Mouse (Mus musculus) cerebellum, adult 11 months (tissue): ENCODE measurements at regions not wholly inside any gene's neighbourhood (a gene's known extent, or its start where the extent isn't known, plus 50 kb on each side); places are given as distances from the start of the nearest gene placed in this dataset.
A peak's percentile ranks its signal among the peaks of the same experiment; 100 is the strongest.

Source experiments
- DNase-seq: peaks from one replicate; pipeline ENCODE4 v3.0.0; 2022

GRCm38 (mm10) chr2:128408718-128409117 is 182.3 kb upstream of the Spdye4c start:
- no peak for DNase-seq

- peak; percentile 6 for DNase-seq
These were observed 178.7 kb upstream of the Spdye4c start for GRCm38 (mm10) chr2:128412352-128412751.

DNA sequence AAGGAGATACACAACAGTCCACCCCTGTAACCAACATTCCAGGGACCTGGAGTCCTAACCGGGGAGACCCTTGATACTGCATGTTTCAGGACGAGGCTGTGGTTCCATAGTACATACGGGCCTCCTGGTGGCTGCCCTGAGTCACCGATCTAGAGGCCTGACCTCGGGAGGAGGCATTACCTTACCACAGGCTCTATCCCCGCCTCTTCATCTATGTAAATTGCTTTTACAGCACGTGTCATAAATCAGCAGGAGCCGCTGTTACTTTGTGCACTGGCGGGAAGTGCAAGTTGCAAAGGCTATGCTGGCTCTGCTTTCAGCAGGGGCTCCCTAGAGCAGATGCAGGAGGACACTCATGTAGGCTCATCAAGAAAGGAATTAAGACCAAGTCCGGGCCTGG is 178.0 kb upstream of the Spdye4c start:
- DNase-seq: no peak

GRCm38 (mm10) chr2:128414588-128415240 is 176.3 kb upstream of the Spdye4c start:
- no peak for DNase-seq

GRCm38 (mm10) chr2:128416416-128416815 is 174.6 kb upstream of the Spdye4c start:
- DNase-seq: no peak

DNA sequence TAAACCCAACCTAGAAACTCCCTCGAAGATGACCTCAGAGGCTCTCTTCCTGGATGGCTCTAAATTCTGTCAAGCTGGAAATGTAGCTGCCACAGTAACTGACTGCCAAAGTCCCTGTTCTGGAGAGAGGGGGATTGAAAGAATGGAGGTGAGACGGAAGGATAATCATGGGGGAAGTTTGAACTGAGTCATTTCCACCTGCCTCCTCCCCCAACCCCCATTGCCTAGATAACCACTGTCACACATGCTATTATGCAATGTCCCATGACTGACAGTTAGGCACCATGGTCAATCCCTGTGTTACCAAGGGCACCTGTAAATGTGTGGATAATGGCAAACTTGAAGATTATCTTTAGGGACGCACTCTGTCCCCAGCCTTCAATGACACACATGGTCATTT is 172.0 kb upstream of the Spdye4c start:
- no peak for DNase-seq

DNA sequence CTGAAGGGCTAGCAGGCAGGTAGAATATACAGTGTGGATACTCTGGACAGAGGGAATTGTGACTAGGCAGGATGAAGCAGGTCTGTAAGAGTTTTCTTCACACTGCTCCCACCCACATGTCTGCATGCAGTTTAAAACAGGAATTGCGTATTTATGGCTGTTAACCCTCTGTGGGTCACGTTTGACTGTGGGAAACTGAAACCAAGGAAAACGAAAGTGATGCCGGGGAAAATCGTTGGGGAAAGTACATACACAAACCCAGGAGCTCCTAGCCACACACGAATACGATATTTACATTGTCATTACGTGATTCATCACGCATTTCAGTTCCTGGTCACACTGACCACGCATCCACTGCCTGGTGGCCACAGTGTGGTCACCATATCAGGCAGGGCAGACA is 170.6 kb upstream of the Spdye4c start:
- no peak for DNase-seq

- no peak for DNase-seq
These were observed 168.3 kb upstream of the Spdye4c start for GRCm38 (mm10) chr2:128422677-128423076.

DNA sequence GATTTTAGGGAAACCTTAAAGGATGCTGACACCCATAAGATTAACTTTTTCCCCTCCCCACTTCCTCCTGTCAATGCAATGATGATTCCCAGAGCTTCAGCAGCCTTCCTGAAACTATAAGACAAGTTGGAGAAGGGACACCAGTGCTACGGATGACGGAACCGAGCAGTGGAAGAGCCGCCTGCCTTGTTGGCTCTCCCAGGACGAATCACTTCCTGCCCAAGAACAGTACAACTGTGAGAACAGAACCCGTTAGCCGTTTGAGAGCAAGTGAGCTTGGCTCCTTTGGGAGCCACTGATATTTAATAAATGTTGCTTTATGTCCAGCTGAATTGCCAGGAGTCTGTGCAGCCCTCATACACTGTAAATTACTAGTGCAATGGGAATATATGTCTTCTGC is 166.8 kb upstream of the Spdye4c start:
- no peak for DNase-seq

DNA sequence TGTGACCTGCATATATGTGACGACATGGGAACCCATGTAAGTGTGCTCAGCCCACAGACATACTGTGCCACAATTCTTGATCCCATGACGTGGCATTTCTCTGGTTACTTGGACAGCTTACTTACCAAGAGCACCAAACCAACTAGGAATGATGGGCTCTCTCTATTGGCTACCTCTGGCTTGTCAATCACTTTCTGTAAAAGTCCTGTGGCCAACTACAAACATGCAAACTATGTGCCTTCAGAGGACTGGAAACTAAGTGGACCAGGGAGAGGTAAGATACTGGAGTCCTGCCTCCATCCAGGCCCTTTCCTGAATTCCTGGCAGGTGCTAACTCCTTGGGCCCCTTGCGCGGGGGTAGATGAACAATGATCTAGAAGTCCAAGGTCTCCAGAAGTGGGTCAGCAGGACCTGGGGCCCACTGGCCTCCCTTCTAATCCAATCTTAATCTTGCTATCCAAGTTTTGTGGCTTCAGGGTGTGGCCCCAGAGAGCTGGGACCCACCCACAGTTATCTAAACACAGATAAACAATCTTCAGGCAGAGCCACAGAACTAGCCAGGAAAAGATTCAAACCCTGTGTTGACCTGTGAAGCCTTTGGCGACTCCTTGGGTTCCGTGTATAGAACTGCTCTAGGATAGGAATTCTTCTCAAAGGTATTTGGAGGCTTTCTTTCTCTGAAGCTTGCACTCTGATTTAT is 163.7 kb upstream of the Spdye4c start:
- no peak for DNase-seq

DNA sequence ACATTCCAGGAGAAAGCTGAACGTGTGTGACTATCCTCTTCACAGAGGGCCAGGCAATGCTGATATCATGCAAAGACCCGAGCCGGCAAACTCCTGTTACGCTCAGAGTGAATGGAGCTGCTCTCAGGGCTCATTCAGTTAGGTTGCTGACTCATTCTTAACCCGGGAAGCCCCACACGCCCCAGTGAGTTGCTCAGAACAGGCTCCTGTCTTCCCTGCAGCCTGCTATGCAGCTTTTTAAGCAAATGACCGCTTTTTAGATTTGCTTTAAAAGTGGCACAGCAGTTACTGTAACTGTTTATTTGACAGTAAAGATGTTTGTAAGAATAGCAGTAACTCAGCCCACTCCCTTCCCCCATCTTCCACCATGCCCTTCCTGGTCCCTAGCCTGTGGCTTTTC is 162.9 kb upstream of the Spdye4c start:
- DNase-seq: no peak

- DNase-seq: no peak
These were observed 162.1 kb upstream of the Spdye4c start for GRCm38 (mm10) chr2:128428651-128429633.

DNA sequence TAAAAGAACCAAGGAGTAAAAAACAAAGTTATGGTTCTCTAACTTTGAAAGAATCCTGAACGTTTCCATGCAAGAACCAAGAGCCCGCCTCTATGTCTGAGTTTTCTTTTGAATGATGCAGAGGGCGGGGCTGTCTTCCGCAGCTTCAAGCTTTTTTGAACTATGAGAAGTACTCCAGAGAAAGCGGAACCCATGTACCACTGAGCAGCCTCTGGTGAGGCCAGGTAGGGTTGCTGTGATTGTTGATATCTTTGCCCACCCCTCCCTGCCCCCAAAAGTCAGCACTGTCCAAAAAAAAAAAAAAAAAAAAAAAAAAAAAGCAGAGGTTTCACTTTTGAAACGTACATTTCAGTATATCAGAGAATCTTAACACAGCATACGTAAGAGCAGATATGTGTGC is 161.2 kb upstream of the Spdye4c start:
- no peak for DNase-seq

DNA sequence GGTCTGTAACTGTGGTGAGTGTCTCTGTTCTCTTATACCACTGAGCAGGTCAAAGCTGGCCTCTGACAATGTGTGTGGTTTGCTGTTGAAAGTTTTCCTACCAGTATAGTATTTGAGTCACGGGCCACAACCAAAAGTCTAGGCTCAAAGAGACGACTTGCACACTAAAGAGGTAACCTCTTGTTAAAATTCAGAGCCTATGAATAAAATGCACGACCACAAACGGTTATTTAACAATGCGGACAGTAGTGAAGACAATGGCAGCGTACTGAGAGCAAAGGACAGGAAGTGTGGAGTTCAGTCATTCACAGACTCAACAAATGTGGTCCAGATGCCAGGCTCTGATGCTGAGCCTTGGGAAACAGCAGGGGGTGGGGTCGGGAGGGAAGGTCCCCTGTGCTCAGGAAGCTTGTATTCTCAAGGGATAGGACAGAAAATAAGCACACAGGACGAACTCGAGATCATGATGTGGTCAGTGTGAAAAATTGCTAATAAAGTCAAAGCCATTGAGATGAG is 160.2 kb upstream of the Spdye4c start:
- DNase-seq: no peak

GRCm38 (mm10) chr2:128431751-128432150 is 159.3 kb upstream of the Spdye4c start:
- DNase-seq: no peak

DNA sequence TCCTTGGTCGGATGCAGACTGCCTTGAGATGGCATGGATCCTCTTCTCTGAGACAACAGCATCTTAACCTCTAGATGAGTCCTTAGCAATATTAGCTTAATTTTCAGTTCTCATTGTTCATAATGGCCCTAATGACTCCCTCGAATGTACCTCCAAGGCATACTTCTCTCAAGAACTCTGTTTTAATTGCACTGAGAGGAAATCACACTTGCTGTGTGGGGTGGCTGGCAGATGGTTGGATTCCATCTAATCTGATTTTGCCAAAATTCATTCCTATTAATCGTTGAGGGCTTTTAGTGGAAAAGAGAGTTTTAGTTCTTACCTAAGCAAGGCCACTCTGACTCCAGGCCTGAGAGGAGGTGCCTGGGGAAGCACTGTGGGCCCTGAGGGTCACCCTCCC is 158.3 kb upstream of the Spdye4c start:
- DNase-seq: no peak

GRCm38 (mm10) chr2:128433553-128434081 is 157.4 kb upstream of the Spdye4c start:
- DNase-seq: no peak

- no peak for DNase-seq
These were observed 156.6 kb upstream of the Spdye4c start for GRCm38 (mm10) chr2:128434200-128434977.

DNA sequence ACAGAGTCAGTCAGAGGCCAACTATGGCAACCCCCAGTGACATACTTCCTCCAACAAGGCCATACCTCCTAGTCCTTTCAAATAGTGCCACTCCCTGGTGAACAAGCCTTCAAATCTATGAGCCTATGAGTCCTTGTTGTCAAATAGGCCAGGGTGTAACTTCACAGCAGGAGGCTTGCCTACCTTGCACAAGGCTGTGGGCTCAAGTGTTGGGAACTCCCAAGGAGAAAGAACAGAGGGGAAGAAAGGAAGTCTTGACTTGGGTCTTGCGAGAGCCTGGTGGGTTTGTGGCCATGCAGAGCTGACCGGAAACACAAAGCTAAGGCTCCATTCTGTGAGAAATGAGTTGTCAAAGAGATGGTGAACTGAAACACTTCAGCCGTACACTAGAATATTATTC is 154.6 kb upstream of the Spdye4c start:
- DNase-seq: no peak

DNA sequence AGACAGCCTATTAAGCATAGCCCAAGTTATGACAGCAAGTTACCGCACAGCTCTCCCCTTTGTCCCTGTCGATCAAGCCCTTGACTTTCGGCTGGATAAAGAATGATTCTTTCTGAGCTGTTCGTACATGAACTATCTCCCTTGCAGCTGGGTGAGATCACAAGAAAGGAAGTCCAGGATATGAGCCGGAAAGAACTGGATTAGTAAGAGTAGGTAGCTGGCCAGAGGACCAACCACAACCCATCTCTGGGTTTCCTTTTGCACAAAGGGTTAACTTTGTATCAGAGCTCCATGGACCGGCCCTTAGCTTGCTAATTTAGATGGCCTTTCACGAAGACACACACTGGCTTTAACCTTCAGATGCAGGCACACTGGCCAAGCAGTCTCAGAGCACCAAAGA is 153.3 kb upstream of the Spdye4c start:
- DNase-seq: no peak

DNA sequence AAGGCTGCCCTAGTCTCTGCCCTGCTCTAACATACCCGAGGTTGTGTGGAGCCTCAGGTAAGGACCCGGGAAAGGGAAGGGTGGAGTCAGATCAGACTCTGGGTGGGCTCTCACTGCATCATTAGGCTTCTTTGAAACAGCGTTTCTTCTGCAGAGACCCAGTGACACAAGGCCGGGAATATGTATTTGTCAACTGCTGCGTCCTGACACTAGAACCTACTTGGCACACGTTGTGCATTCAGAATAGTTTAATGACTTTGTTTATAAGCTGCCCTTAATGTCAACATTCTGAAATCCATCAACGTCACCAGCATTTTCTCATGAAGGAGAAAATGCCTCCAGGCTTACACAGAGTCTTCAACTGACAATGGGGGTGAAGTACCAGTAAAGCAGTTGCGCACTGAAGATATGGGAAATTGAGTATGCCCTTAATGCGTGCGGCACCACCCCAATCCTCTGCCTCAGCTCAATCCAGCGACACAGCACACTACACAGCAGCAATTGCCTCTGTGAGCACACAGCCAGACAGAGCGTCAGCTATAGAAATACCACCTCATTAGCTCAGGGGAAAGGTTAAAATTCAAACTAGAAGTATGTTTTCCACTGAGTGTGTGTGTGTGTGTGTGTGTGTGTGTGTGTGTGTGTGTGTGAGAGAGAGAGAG is 152.7 kb upstream of the Spdye4c start:
- DNase-seq: no peak

- no peak for DNase-seq
These were observed 152.1 kb upstream of the Spdye4c start for GRCm38 (mm10) chr2:128438897-128439296.
